Mouse (Mus musculus) erythroblast, embryonic 14.5 days (primary cell): ENCODE measurements around the gene Apbb1ip.

Experiments used
- GATA1 ChIP-seq: IDR thresholded peaks from 2 replicates; pipeline ENCODE4 v1.6.1; 2012; ENCODE audit warnings: low read length, inconsistent platforms, mixed read lengths
- TAL1 ChIP-seq: IDR thresholded peaks from 3 replicates; pipeline ENCODE4 v1.6.1; 2012; ENCODE audit warnings: low read length, inconsistent platforms, mixed read lengths

- no peak for TF ChIP-seq GATA1
- TF ChIP-seq TAL1, result no peak
These were observed 15.7 kb downstream of the Apbb1ip start for GRCm38 (mm10) chr2:22789576-22789975.
